Mouse (Mus musculus) C3H10T1/2 (cell line): ENCODE results near the gene Mysm1. TPM values are rescaled to one million over a fixed set of nuclear protein-coding genes. Genes with fewer than 3 reads are reported as not detected.

Experiments used
- polyA plus RNA-seq, 2 experiments: library from polyadenylated mRNA; unstranded; fragments of >200 nt; fragmentation: generic; extraction: Trizol; gene quantifications; one replicate each; pipeline ENCODE4 v1.2.1; 2012; ENCODE audit warnings: missing spikeins in 2 of 2

Gene Mysm1
- 1 to 10 TPM in 1 of 2 experiments, under 1 TPM in 1; 0.22 to 2.0 TPM for polyA plus RNA-seq

DNA sequence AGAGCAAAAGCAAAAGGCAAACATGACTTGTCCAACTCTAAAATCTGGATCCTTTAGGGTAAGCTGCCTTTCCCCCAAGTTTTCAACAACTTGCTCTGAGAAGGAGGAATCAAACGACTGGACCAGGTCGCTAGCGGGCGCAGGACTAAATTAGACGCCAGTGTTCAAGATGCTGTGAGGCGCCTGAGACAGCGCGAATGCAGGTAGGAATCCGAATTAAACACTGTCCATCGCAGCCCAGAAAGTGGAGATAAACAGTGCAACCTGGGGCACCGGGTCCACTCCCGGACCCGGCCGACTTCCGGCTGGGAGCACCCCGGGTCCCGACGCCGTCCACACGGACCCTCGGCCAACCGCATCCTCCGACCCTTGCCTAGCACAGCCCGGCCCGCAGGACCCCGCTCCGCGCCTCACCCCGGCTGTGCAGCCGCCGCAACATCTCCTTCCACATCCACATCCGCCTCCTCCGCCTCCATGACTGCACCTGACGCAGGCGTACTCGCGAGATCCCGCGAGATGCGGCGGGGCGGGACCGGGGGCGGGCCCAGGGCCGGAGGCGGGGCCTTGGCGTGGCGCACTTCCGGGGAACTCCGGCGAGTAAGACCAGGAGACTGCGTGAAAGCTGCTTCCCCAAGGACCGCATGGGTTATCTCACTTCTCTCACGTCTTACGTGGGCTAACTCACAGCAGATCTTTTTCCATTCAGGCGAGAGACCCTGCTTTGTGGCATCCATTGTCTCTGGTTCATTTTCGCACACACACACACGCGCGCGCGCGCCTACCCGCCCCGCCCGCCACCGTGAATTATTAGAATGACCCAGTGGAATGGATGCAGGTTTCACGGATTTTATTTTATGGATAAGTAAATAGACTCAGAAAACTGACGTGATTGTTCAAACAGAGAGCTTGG is at the start of gene Mysm1:
Gene Mysm1 (minus strand): TSS at position 511 of the 910 bp plus-strand sequence.

GRCm38 (mm10) chr4:94928743-94929142 is 50.2 kb downstream of the Mysm1 start, which contains the start of gene Eqtn:
Eqtn (minus strand) TSS chr4:94928843.

Other genes with a start within 250 kb of the Mysm1 start
- gene Tek, start 239.8 kb downstream of the Mysm1 start, polyA plus RNA-seq = under 1 TPM in 1 of 2 experiments, not detected in 1; 0.33 TPM
- not detected for gene Eqtn, start 50.3 kb downstream of the Mysm1 start, polyA plus RNA-seq
- gene Jun, start 73.1 kb upstream of the Mysm1 start, polyA plus RNA-seq = 10 to 100 TPM; 29.7 to 77.7 TPM